Mouse (Mus musculus): Measurements from ENCODE around the gene Uts2r.

Gene Uts2r

DNA sequence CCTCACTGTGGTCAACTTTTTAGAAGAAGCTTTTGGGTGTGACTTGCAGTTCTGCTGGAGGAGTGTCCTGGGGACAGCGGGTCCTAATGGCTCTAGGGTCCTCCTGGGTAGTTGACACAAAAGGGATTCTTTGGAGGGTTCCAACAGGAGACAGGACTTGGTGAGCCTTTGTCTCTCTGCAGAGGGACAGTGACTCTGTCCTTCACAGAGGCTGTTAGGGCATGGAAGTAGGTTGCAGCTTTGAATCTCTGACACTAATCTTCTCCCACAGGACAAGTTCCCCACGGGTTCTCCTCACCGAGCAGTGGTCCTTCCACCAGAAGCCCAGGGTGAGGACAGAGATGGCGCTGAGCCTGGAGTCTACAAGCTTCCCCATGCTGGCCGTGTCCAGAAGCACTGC, at the start of gene Uts2r:
Gene Uts2r, plus strand, starts transcription at position 301 of the 400 bp plus-strand sequence.
- no peak for DNase-seq (ENCODE audit: low read depth, low spot score)

- no peak for DNase-seq (ENCODE audit: low read depth, low spot score)
These were observed 49.0 kb upstream of the Uts2r start for GRCm38 (mm10) chr11:121111051-121111450.

DNA sequence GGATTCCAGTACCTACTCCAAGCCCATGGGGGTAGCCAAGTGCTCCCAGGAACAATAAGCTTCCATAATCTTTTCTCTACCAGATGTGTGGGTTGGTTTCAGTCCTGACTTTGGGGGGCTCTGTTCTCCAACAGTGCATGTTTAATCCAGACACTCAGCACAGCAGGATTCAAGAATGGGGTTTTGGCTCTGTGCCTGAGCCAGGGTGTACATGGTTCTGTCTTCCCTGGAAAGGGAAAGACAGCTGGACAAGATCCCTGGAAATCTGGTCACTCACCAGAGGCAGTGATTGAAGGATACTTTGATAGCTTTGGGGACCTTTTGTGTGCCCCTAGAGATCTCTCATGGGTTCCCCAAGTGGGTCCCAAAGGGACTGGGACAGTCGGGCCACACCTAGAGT, 48.5 kb upstream of the Uts2r start:
- no peak for DNase-seq (ENCODE audit: low read depth, low spot score)

- no peak for DNase-seq (ENCODE audit: low read depth, low spot score)
These were observed 47.8 kb upstream of the Uts2r start for GRCm38 (mm10) chr11:121112091-121112775.

- no peak for DNase-seq (ENCODE audit: low read depth, low spot score)
These were observed 42.0 kb upstream of the Uts2r start for GRCm38 (mm10) chr11:121118106-121118505.

- DNase-seq (ENCODE audit: low read depth, low spot score): no peak
These were observed 41.5 kb upstream of the Uts2r start, which contains the start of gene Tex19.2 for GRCm38 (mm10) chr11:121118577-121118976. Gene Tex19.2 (minus strand): TSS chr11:121118677.

GRCm38 (mm10) chr11:121121151-121121550, 38.9 kb upstream of the Uts2r start:
- DNase-seq (ENCODE audit: low read depth, low spot score): no peak

DNA sequence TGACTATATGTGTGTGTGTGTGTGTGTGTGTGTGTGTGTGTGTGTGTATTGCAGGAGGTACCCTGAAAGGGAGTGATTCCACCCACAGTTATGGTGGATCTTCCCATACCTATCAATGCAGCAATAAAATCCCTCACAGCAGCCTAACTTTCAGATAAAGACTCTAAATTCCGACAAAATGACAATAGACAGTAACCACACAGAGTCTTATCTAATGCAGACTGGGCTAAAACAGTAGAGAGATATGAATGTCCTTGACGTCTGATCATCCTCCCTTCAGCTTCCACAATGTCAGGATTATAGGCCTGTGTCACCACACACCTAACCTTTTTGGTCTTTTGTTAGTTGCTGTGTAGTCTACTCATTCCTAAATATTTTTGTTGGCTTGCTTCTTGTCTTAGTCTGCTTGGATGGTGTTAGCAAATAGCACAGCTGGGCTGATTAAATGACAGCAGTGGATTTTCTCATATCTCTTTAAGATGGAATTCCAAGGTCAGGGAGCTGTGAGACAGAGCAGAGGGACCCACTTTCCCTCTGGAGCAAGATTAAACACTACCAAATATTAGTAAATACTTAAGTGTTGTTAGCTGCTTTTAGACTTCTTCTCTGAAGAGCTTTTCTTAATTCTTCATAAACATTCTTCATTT, 37.9 kb upstream of the Uts2r start:
- DNase-seq (ENCODE audit: low read depth, low spot score): no peak

DNA sequence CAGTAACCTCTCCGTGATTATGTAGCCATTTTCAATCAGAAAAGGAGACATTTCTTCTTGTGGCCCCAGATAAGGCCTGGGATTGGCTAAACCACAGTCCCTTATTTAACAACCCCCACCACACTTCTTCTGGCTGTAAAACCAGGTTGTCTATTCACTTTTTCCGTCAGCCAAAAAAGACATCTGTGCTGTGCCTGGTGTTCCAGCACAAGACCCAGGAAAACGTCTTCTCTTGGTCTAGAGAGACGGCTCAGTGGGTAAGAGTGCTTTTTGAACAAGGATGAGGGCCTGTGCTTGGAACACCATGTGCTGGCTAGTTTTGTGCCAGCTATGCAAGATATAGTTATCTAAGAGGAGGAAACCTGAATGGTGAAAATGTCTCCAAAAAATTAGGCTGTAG, 36.6 kb upstream of the Uts2r start:
- no peak for DNase-seq (ENCODE audit: low read depth, low spot score)

- DNase-seq (ENCODE audit: low read depth, low spot score): no peak
These were observed 34.4 kb upstream of the Uts2r start for GRCm38 (mm10) chr11:121125522-121126172.

DNA sequence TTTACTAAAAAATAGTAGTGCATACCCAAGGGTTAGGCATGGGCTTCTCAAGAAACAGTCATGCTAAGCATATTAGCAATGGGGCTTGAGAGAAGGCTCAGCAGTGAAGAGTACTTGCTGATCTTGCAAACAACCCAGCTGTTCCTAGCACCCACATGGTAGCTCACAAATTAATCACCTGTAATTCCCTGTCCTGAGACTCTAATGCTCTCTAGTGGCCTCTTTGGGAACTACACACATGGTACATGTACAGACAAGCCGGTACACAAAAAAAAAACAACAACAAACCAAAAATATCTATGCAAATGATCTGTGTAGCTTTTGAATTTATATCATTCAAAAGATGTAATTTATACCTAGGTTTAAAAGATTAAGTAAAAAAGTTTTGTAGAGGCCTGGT, 33.7 kb upstream of the Uts2r start:
- peak; percentile 17 for DNase-seq (ENCODE audit: low read depth, low spot score)

GRCm38 (mm10) chr11:121127441-121127840, 32.6 kb upstream of the Uts2r start:
- no peak for DNase-seq (ENCODE audit: low read depth, low spot score)

DNA sequence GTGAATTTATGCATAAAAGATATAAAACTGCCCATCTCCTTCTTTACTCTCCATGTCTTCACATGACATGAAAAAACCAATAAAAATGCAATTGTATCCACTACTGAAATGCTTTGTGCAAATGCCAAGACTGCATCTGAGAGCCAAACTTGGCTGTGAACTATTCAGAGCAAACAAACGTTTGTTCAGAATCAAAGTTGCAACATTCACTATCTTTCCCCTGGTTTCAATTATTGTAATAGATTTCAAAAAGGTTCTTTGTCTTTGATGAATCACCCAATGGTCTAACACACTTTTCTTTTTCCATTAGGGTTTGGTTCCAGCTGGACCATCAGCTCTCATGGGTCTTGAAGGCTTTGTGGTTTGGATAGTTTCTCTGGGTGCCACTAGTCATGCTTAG, 30.5 kb upstream of the Uts2r start:
- no peak for DNase-seq (ENCODE audit: low read depth, low spot score)

DNA sequence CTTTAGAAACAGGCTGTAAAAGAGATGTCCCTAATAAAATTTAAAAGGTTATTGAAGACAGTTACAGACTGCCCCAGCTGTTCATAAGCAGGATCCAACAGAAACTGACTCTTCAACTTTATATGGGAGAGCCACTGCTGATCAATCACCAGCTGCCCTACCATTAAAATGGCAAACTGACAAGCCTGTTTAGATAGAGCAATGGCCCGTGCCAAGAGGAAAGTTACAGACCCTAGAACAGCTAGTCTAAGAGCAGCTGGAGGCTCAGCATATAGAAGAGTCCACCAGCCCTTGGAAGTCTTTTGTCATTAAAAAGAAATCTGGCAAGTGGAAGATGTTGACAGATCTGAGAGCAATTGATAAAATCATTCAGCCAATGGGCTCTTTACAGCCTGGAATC, 25.5 kb upstream of the Uts2r start:
- DNase-seq (ENCODE audit: low read depth, low spot score): no peak

DNA sequence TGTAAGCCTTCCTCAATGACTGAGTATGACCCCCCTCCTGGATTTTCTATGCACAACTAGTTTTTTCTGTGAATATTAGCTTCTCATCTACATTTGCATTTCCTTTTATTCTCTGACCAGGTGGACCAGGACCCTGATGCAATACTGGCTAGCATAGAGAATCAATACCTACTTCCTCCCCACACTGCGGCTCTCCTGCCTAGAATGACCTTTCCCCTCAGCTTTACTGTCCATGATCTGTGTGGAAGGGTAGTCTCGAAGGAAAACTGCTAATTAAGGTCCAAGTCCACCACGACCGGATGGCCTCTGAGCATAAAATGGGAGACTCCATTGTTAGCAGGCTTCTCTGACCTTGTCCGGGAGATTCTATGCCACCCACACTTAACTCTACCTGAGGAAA, 22.4 kb upstream of the Uts2r start:
- DNase-seq (ENCODE audit: low read depth, low spot score): no peak

GRCm38 (mm10) chr11:121138732-121139131, 21.3 kb upstream of the Uts2r start:
- no peak for DNase-seq (ENCODE audit: low read depth, low spot score)

DNA sequence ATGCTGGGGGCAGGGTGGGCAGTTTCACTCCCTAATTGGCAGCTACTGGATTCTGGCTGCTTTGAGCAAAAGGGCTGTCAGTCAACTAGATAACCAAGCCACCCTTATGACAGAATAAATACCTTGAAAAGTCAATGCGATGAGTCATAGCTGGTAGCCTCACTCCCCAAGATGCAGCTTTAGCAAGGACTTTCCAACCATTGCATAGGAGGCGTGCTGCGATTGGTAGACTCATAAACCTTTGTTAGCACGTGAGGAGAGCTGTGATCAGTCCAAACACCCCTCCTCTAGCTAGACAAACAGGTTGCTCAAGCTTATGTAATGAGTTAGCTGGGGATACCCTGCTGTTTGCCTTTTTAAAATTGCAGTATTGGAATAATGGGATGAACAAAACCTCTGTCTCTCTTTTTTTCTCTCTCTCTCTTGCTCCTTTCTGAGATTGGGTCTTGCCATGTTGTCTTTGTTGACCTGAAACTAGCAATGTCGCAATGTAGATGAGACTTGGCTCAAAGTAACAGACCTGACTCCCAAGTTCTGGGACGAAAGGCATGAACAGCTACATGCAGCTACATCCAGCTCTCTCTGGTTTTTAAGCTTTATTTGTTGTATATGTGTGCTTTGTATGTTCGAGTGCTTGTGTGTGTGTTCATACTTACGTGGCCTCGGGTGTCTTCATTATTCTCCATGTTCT, 16.6 kb upstream of the Uts2r start:
- no peak for DNase-seq (ENCODE audit: low read depth, low spot score)

GRCm38 (mm10) chr11:121145865-121146264, 14.2 kb upstream of the Uts2r start, which contains the start of gene Tex19.1:
Gene Tex19.1 (plus strand): TSS chr11:121146143.
- peak; percentile 17 for DNase-seq (ENCODE audit: low read depth, low spot score)

DNA sequence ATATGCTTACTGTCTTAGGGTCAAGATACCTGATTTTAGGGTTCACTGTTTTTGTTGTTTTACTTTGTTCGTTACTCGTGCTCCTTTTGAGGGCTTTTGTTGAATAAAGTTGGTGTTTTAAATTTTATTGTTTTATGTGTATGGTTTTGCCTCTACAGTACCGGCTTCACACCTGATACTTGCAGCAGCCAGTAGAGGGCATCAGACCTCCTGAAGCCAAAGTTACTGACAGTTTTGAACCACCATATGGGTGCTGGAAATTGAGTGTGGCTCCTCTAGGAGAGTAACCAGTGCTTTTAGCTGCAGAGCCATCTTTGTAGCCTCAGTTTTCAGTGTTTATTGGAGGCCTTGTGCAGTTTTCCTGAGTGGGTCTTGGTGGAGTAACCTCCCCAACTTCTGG, 11.9 kb upstream of the Uts2r start:
- no peak for DNase-seq (ENCODE audit: low read depth, low spot score)

- DNase-seq (ENCODE audit: low read depth, low spot score): no peak
These were observed 5.9 kb upstream of the Uts2r start for GRCm38 (mm10) chr11:121154203-121154602.

- no peak for DNase-seq (ENCODE audit: low read depth, low spot score)
These were observed 3.6 kb upstream of the Uts2r start for GRCm38 (mm10) chr11:121156411-121156891.
